Mouse (Mus musculus): Measurements from ENCODE around the gene Muc15. TPM values are rescaled to one million over a fixed set of nuclear protein-coding genes. Genes with fewer than 3 reads are reported as not detected.

Muc15 gene
- polyA plus RNA-seq, 1 experiment from 2014 or later, result not detected

Other genes starting within 250 kb of the Muc15 start
- gene Slc5a12, start 124.0 kb upstream of the Muc15 start, polyA plus RNA-seq (2018), result not detected in 3 replicates
- not detected in 3 replicates for gene Ano3, start 229.6 kb downstream of the Muc15 start, polyA plus RNA-seq (2018)

All from macrophage (primary cell).